Mouse (Mus musculus) embryonic facial prominence, embryonic 12.5 days (tissue): ENCODE data around the gene Eml4. TPM values are rescaled to one million over a fixed set of nuclear protein-coding genes. Genes with fewer than 3 reads are reported as not detected.

Experiments used
- ATAC-seq: fragments of 200-750 bp; cut with Nextera tagmentation; 2 replicates; pipeline ENCODE4 v1.8.0; 2017; ENCODE audit not compliant: insufficient number of reproducible peaks, insufficient read depth, low FRiP score, low TSS enrichment
- H3K27ac ChIP-seq: fragments of 300-500 bp; sonication (generic); 2 replicates; pipeline ENCODE4 v1.5.1; 2016; ENCODE audit warnings: mild to moderate bottlenecking
- H3K27me3 ChIP-seq: fragments of 300-500 bp; sonication (generic); 2 replicates; pipeline ENCODE4 v1.6.1; 2016; ENCODE audit warnings: mild to moderate bottlenecking, moderate library complexity
- H3K36me3 ChIP-seq: fragments of 300-500 bp; sonication (generic); 2 replicates; pipeline ENCODE4 v1.6.1; 2016; ENCODE audit warnings: mild to moderate bottlenecking
- H3K4me1 ChIP-seq: fragments of 300-500 bp; sonication (generic); 2 replicates; pipeline ENCODE4 v1.6.1; 2016
- H3K4me2 ChIP-seq: fragments of 300-500 bp; sonication (generic); replicated peaks from 2 replicates; pipeline ENCODE4 v1.6.1; 2016; ENCODE audit warnings: mild to moderate bottlenecking, moderate library complexity
- H3K4me3 ChIP-seq: fragments of 300-500 bp; sonication (generic); 2 replicates; pipeline ENCODE4 v1.5.1; 2016; ENCODE audit warnings: mild to moderate bottlenecking
- H3K9ac ChIP-seq: fragments of 300-500 bp; sonication (generic); 2 replicates; pipeline ENCODE4 v1.6.1; 2016; ENCODE audit warnings: mild to moderate bottlenecking, moderate library complexity
- H3K9me3 ChIP-seq: fragments of 300-500 bp; sonication (generic); 2 replicates; pipeline ENCODE4 v1.6.1; 2016; ENCODE audit warnings: mild to moderate bottlenecking, moderate library complexity
- WGBS: fragments of 180-500 bp; shearing (Covaris S2); methylation state at CpG from one replicate; pipeline ENCODE4 v1.1.7; 2016; 5-methylcytosine and 5-hydroxymethylcytosine counted together
- polyA plus RNA-seq: library from polyadenylated mRNA; unstranded; fragments of >200 nt; fragmentation: Nextera tagmentation; extraction: Ambion mirVana; gene quantifications from 2 replicates; pipeline ENCODE4 v1.2.1, GENCODE M21; 2016

Gene Eml4
- polyA plus RNA-seq, 1 experiment from 2014 or later: 66.7 TPM

GRCm38 (mm10) chr17:83517280-83518015, 166.7 kb downstream of the Eml4 start, which contains the start of gene Cox7a2l:
TSS of gene Cox7a2l (minus strand) at chr17:83517330.
- WGBS: 91% methylated on average over 8 of the region's 8 CpGs
- Histone ChIP-seq H3K27ac (no peak within 1 kb of the TSS), H3K4me2 (no peak within 1 kb of the TSS), H3K36me3 (no peaks in the 10 kb centered on the region), H3K9ac (no peak within 1 kb of the TSS), H3K4me1 (peaks cover 15% of the 10 kb centered on the region), H3K9me3 (no peaks in the 10 kb centered on the region), H3K4me3 (no peak within 1 kb of the TSS), H3K27me3 (no peaks in the 10 kb centered on the region)
- ATAC-seq: no peak

GRCm38 (mm10) chr17:83521881-83522280, 171.2 kb downstream of the Eml4 start:
- Histone ChIP-seq H3K36me3 (no peaks in the 10 kb centered on the region), H3K9ac (no peak overlapping the region), H3K4me2 (no peak overlapping the region), H3K27ac (no peak overlapping the region), H3K9me3 (no peaks in the 10 kb centered on the region), H3K4me3 (no peak overlapping the region), H3K27me3 (no peaks in the 10 kb centered on the region), H3K4me1 (peaks cover 11% of the 10 kb centered on the region)
- 82% methylated on average over 4 of the region's 4 CpGs for WGBS
- ATAC-seq: no peak

- H3K4me2 ChIP-seq: no peak overlapping the region
- H3K4me3 ChIP-seq: no peak overlapping the region
- H3K27me3 ChIP-seq: no peaks in the 10 kb centered on the region
- no peaks in the 10 kb centered on the region for H3K36me3 ChIP-seq
- no peak overlapping the region for H3K9ac ChIP-seq
- peaks cover 20% of the 10 kb centered on the region for H3K4me1 ChIP-seq
- H3K9me3 ChIP-seq: no peaks in the 10 kb centered on the region
- 64% methylated on average over 7 of the region's 7 CpGs for WGBS
- no peak for ATAC-seq
- no peak overlapping the region for H3K27ac ChIP-seq
Observed at GRCm38 (mm10) chr17:83522590-83523379, 172.1 kb downstream of the Eml4 start.

GRCm38 (mm10) chr17:83524753-83525152, 174.0 kb downstream of the Eml4 start:
- H3K4me2 ChIP-seq: no peak overlapping the region
- no peak overlapping the region for H3K9ac ChIP-seq
- H3K9me3 ChIP-seq: no peaks in the 10 kb centered on the region
- H3K4me3 ChIP-seq: no peak overlapping the region
- no peaks in the 10 kb centered on the region for H3K27me3 ChIP-seq
- H3K4me1 ChIP-seq: peaks cover 24% of the 10 kb centered on the region
- no peak overlapping the region for H3K27ac ChIP-seq
- no peaks in the 10 kb centered on the region for H3K36me3 ChIP-seq
- ATAC-seq: no peak
- WGBS: 46% methylated on average over 7 of the region's 7 CpGs

- Histone ChIP-seq H3K9ac (no peak overlapping the region), H3K27me3 (no peaks in the 10 kb centered on the region), H3K4me3 (no peak overlapping the region), H3K27ac (no peak overlapping the region), H3K9me3 (no peaks in the 10 kb centered on the region), H3K4me2 (peak overlapping the region; percentile 11; the same call in 1 of the 2 replicates), H3K36me3 (no peaks in the 10 kb centered on the region), H3K4me1 (peaks cover 24% of the 10 kb centered on the region)
- ATAC-seq: no peak
- WGBS: 11% methylated on average over 8 of the region's 8 CpGs
Observed at GRCm38 (mm10) chr17:83525596-83525995, 174.9 kb downstream of the Eml4 start.

GRCm38 (mm10) chr17:83526091-83526561, 175.4 kb downstream of the Eml4 start:
- Histone ChIP-seq H3K4me1 (peaks cover 24% of the 10 kb centered on the region), H3K27me3 (no peaks in the 10 kb centered on the region), H3K36me3 (no peaks in the 10 kb centered on the region), H3K27ac (peak overlapping the region; percentile 70), H3K9me3 (no peaks in the 10 kb centered on the region), H3K4me2 (peak overlapping the region; percentile 11; the same call in 1 of the 2 replicates), H3K4me3 (no peak overlapping the region), H3K9ac (no peak overlapping the region)
- ATAC-seq: no peak
- 13% methylated on average over 5 of the region's 5 CpGs for WGBS

- Histone ChIP-seq H3K27ac (peak overlapping the region; percentile 70), H3K4me2 (peak overlapping the region; percentile 33), H3K9ac (no peak overlapping the region), H3K27me3 (no peaks in the 10 kb centered on the region), H3K4me3 (no peak overlapping the region), H3K9me3 (no peaks in the 10 kb centered on the region), H3K4me1 (peaks cover 24% of the 10 kb centered on the region), H3K36me3 (no peaks in the 10 kb centered on the region)
- WGBS: 29% methylated on average over 13 of the region's 13 CpGs
- peak; percentile 70; the same call in 1 of the 2 replicates for ATAC-seq
Observed at GRCm38 (mm10) chr17:83526624-83527532, 176.1 kb downstream of the Eml4 start.

- Histone ChIP-seq H3K9me3 (no peaks in the 10 kb centered on the region), H3K4me2 (peak overlapping the region; percentile 33), H3K36me3 (no peaks in the 10 kb centered on the region), H3K4me1 (peaks cover 24% of the 10 kb centered on the region), H3K27me3 (no peaks in the 10 kb centered on the region), H3K9ac (no peak overlapping the region), H3K27ac (peak overlapping the region; percentile 41), H3K4me3 (no peak overlapping the region)
- WGBS: 17% methylated on average over 17 of the region's 17 CpGs
- ATAC-seq: no peak; the same call in 1 of the 2 replicates
Observed at GRCm38 (mm10) chr17:83527651-83528381, 177.1 kb downstream of the Eml4 start.
